Mouse (Mus musculus) Patski (cell line): ENCODE results near the gene Saxo2. TPM values are rescaled to one million over a fixed set of nuclear protein-coding genes. Genes with fewer than 3 reads are reported as not detected.

Experiments used
- ATAC-seq: fragments of 100-300 bp; one replicate; pipeline ENCODE4 v1.8.0; 2021
- CTCF ChIA-PET: fragments of 350-600 bp; sonication (Branson Sonifier 250); formaldehyde crosslinking; loops from one replicate; lab custom pipeline; 2022; ENCODE audit warnings: inconsistent platforms; lab: Charles Lee
- POLR2A ChIA-PET: fragments of 350-600 bp; sonication (Branson Sonifier 250); formaldehyde crosslinking; loops from one replicate; lab custom pipeline; 2022; ENCODE audit warnings: antibody characterized with exemption, inconsistent platforms; lab: Charles Lee
- DNase-seq: peaks from one replicate; pipeline ENCODE4 v3.0.0-alpha.2; 2011; ENCODE audit warnings: low read depth, low spot score
- H3K27me3 ChIP-seq: fragments of 371-371 bp; one replicate; pipeline ENCODE4 v1.5.1; 2021
- CTCF ChIP-seq: fragments of 100-300 bp; IDR thresholded peaks from one replicate; pipeline ENCODE4 v1.5.1; 2021
- in situ Hi-C: fragments of 300-500 bp; cut with MboI; formaldehyde crosslinking; loops from 3 replicates; pipeline ENCODE4 v1.11.1; 2018; ENCODE audit warnings: low pct_unique_long_range_greater_than_20kb, mixed read lengths
- polyA plus RNA-seq: library from polyadenylated mRNA; unstranded; gene quantifications from one replicate; pipeline ENCODE4 v1.2.3, GENCODE M21; 2021

Saxo2 gene
- polyA plus RNA-seq, 1 experiment from 2014 or later: 2.2 TPM

DNA sequence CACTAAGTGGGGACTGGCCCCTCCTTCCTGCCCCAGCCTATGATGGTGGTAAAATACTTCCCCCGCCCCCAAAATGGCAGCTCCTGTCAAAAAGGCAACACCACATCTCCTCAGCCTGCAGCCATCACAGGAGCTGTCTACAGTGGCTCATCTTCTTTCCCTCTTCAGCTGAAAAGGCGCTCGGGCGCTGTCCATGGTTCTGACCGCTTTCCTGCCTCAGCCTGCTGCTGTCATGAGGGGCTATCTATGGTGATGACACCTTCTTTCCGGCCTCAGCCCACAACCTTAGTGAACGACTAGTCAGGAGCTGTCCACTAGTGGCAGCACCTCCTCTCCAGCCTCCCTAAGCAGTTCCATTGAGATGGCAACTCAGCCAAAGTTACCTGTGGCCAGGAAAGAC, 23.0 kb downstream of the Saxo2 start:
- ChIA-PET CTCF (no interaction called here), POLR2A (no interaction called here)
- no peak for DNase-seq
- in situ Hi-C loops: no loop called here
- no peak for ATAC-seq
- H3K27me3 ChIP-seq: peaks cover 9% of the 10 kb centered on the region
- TF ChIP-seq CTCF: no peak

DNA sequence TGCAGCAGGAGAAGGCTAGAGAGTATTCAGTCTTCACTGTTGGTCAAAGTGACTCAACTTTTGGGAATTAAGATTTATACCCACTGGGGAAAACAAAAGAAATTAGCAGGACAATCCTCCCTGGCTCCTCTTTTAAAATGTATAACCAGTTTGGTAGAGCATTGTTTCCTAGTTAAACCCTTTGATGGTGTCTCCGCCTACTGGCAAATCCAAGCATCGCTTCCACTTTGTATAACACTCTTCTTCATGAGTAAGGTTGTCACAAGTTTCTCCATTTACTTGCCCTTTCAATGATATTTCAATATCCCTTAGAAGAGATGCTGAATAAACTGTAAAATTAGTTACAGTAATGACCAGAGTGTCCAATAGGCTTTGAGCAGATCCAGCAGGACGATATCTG, 38.7 kb downstream of the Saxo2 start:
- CTCF ChIA-PET: no interaction called here
- no peak for DNase-seq
- no peak for ATAC-seq
- POLR2A ChIA-PET: no interaction called here
- in situ Hi-C loops: loop anchor here (5.0 to 25.0 kb wide), 4 partner anchors 102 to 647 kb away; partner anchors contain the start of gene Adamtsl3
- TF ChIP-seq CTCF: peak; percentile 56
- no peaks in the 10 kb centered on the region for H3K27me3 ChIP-seq

DNA sequence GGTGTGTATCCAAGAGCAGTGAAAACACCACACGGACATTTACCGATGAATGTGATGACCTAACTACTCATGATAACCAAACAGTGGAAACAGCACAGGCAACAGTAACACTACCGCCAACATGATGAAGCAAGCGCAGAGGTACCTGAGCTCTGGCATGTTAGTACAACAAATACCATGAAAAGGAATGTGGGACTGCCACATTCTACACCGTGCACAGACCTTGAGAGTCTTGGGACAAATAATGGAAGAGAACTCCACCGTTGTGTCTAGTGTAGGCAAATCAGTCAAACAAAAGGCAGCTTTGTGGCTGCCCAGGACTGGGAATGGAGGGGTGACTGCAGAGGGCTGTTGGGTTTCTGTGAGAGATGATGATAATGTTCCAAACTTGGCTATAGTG, 42.9 kb downstream of the Saxo2 start:
- no peak for TF ChIP-seq CTCF
- CTCF ChIA-PET: no interaction called here
- ATAC-seq: no peak
- in situ Hi-C loops: loop anchor here (25.0 kb wide), 2 partner anchors 468 to 643 kb away; no protein-coding TSS in a partner anchor
- DNase-seq: no peak
- POLR2A ChIA-PET: no interaction called here
- no peaks in the 10 kb centered on the region for H3K27me3 ChIP-seq

- ChIA-PET POLR2A (no interaction called here), CTCF (no interaction called here)
- H3K27me3 ChIP-seq: no peaks in the 10 kb centered on the region
- in situ Hi-C loops: loop anchor here (25.0 kb wide), 2 partner anchors 465 to 640 kb away; no protein-coding TSS in a partner anchor
- TF ChIP-seq CTCF: no peak
- no peak for DNase-seq
- no peak for ATAC-seq
These were observed 46.3 kb downstream of the Saxo2 start for GRCm38 (mm10) chr7:82602008-82602407.

- H3K27me3 ChIP-seq: no peaks in the 10 kb centered on the region
- in situ Hi-C loops: no loop called here
- no peak for TF ChIP-seq CTCF
- ChIA-PET CTCF (interaction anchor here (1.1 kb wide), 1 partner anchor 87 kb away, joined by 3 read pairs; no protein-coding TSS in a partner anchor), POLR2A (no interaction called here)
- no peak for DNase-seq
- no peak for ATAC-seq
These were observed 57.4 kb downstream of the Saxo2 start for GRCm38 (mm10) chr7:82590931-82591330.

Other genes starting within 250 kb of the Saxo2 start
- 18.8 TPM for gene Efl1, start 86 bp upstream of the Saxo2 start, polyA plus RNA-seq
- 5.7 TPM for gene Mex3b, start 218.8 kb upstream of the Saxo2 start, polyA plus RNA-seq